Mouse (Mus musculus): ENCODE data around the gene Ankrd54. TPM values are rescaled to one million over a fixed set of nuclear protein-coding genes. Genes with fewer than 3 reads are reported as not detected.

Gene Ankrd54
- polyA plus RNA-seq, 1 experiment from 2014 or later = 22.5 TPM

DNA sequence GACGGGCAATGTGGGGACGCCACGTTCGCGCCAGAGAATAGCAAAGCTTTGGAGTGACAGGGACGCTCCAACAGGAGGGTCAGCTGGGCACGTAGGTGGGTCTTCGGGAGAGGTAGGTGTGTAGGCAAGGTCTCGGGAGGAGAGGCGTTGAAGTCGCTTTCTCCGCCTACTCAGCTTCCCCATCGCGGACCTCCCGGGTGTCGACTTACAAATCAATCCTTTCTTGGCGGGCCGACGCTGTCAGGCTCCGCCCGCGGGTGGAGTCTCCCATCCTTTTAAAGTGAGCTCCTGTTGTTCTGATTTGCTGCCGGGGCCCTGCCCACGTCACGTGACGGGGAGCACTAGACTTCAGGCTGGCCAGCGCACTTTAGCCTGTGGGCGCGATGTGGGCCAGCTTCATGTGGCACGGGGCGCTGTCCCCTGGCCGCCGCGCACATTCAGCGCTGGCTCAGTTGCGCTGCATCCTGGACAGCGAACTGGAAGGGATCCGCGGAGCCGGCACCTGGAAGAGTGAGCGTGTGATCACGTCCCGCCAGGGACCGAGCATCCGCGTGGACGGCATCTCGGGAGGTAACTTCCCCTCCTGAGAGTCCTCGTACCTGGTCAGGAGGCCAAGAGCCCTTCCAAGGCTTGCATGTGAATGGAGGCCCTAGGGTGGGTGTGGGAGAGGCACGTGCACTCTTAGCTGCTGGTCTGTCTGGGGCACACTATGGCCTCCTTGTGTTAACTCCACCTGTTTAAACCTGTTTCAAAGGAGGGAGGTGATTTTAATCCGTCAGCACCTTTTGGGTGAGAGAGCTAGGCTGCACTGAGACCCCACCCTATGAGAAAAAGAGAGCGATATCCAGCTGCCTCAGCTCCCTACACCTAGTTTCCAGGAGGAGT, 31.9 kb downstream of the Ankrd54 start:
- peak overlapping the region; percentile 94 for H3K27ac ChIP-seq (ENCODE audit: low read depth)
- H3K4me1 ChIP-seq (ENCODE audit: insufficient read depth) = peaks cover 23% of the 10 kb centered on the region
- no peaks in the 10 kb centered on the region for H3K9me3 ChIP-seq (ENCODE audit: low read length)
- H3K27me3 ChIP-seq (ENCODE audit: insufficient read depth, low read length) = peaks cover 25% of the 10 kb centered on the region
- ATAC-seq (peak; percentile 77), DNase-seq (peak; percentile 89)
- H3K36me3 ChIP-seq (replicated peaks; ENCODE audit: insufficient read depth, low read length) = no peaks in the 10 kb centered on the region; the same call in 1 of the 2 replicates
- TF ChIP-seq EP300 (IDR thresholded peaks at IDR 0.05; ENCODE audit: low read depth) = peak; percentile 34; the same call in 1 of the 2 replicates
- no peak for TF ChIP-seq CTCF (IDR thresholded peaks at IDR 0.05; ENCODE audit: low read depth)
- peak overlapping the region; percentile 89 for H3K9ac ChIP-seq (replicated peaks)
- 3% methylated on average over 48 of the region's 52 CpGs for whole genome bisulfite sequencing (ENCODE audit: insufficient replicate concordance)
- H3K4me2 ChIP-seq (ENCODE audit: low read depth, low read length) = peak overlapping the region; percentile 77
- H3K4me3 ChIP-seq (ENCODE audit: low read depth, low read length) = peak overlapping the region; percentile 64

DNA sequence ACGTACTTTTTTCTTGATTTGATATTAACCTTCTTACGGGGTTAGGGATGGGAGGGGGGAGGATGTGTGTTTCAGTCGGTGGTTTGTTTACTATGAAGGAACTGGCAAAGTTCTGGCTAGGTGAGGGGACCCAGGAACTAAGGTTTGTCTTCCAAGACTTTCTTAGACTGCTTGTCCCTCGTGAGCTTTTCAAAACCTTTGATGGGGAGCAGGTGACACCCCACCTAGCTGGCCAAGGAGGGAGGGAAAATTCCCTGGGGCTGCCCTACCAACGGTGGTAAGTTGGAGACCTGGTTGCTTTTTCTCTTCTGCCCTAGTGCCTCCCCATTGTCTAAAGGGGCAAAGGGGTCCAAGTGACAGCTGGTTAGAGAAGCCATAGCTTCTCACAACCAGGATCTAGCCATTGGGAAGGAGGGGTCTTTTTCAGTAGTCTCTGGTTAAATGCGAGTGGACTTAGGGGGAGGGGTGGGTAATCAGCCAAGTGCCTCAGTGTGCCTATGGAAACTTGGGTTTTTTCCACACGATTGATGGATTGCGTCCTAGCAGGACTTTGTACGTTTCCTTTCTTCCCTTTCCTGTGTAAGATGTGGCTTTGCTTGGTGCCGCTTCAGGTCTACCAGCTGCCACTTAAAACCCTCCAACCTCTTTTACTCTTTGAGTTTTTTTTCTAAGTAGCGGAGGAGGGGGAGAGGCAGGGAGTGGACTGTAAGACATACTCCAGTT, 33.0 kb downstream of the Ankrd54 start:
- H3K4me1 ChIP-seq (ENCODE audit: insufficient read depth) = peaks cover 25% of the 10 kb centered on the region
- peak overlapping the region; percentile 64 for H3K4me3 ChIP-seq (ENCODE audit: low read depth, low read length)
- H3K36me3 ChIP-seq (replicated peaks; ENCODE audit: insufficient read depth, low read length) = no peaks in the 10 kb centered on the region; the same call in 1 of the 2 replicates
- DNase-seq = no peak
- H3K27me3 ChIP-seq (ENCODE audit: insufficient read depth, low read length) = peaks cover 25% of the 10 kb centered on the region
- peak overlapping the region; percentile 94 for H3K27ac ChIP-seq (ENCODE audit: low read depth)
- H3K9ac ChIP-seq (replicated peaks) = peak overlapping the region; percentile 89
- no peak for ATAC-seq
- TF ChIP-seq EP300 (IDR thresholded peaks at IDR 0.05; ENCODE audit: low read depth) = no peak
- no peak for TF ChIP-seq CTCF (IDR thresholded peaks at IDR 0.05; ENCODE audit: low read depth)
- peak overlapping the region; percentile 77 for H3K4me2 ChIP-seq (ENCODE audit: low read depth, low read length)
- WGBS (ENCODE audit: insufficient replicate concordance) = 10% methylated on average over 11 of the region's 11 CpGs
- H3K9me3 ChIP-seq (ENCODE audit: low read length) = no peaks in the 10 kb centered on the region

DNA sequence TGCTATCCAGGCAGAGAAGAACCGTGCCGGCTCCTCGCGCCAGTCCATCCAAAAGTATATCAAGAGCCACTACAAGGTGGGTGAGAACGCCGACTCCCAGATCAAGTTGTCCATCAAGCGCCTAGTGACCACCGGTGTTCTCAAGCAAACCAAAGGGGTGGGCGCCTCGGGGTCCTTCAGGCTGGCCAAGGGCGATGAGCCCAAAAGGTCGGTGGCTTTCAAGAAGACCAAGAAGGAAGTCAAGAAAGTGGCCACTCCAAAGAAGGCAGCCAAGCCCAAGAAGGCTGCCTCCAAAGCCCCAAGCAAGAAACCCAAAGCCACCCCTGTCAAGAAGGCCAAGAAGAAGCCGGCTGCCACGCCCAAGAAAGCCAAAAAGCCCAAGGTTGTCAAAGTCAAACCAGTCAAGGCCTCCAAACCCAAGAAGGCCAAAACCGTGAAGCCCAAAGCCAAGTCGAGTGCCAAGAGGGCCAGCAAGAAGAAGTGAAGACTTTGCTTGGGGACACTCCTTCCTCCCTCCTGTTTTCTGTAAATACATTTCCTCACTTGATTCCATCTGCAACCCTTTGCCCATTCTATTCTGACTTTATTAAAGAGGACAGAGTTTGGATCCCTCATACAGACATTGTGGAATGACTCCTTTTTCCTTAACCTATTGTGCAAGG, 33.7 kb downstream of the Ankrd54 start:
- WGBS (ENCODE audit: insufficient replicate concordance) = 26% methylated on average over 16 of the region's 16 CpGs
- Histone ChIP-seq H3K36me3 (replicated peaks; ENCODE audit: insufficient read depth, low read length) (no peaks in the 10 kb centered on the region), H3K27me3 (ENCODE audit: insufficient read depth, low read length) (peaks cover 25% of the 10 kb centered on the region), H3K27ac (ENCODE audit: low read depth) (peak overlapping the region; percentile 94), H3K4me2 (ENCODE audit: low read depth, low read length) (peak overlapping the region; percentile 77), H3K9ac (replicated peaks) (peak overlapping the region; percentile 89), H3K4me3 (ENCODE audit: low read depth, low read length) (peak overlapping the region; percentile 64), H3K4me1 (ENCODE audit: insufficient read depth) (peaks cover 25% of the 10 kb centered on the region), H3K9me3 (ENCODE audit: low read length) (no peaks in the 10 kb centered on the region)
- DNase-seq = no peak
- no peak for ATAC-seq
- TF ChIP-seq EP300 (IDR thresholded peaks at IDR 0.05; ENCODE audit: low read depth) = no peak
- TF ChIP-seq CTCF (IDR thresholded peaks at IDR 0.05; ENCODE audit: low read depth) = no peak

DNA sequence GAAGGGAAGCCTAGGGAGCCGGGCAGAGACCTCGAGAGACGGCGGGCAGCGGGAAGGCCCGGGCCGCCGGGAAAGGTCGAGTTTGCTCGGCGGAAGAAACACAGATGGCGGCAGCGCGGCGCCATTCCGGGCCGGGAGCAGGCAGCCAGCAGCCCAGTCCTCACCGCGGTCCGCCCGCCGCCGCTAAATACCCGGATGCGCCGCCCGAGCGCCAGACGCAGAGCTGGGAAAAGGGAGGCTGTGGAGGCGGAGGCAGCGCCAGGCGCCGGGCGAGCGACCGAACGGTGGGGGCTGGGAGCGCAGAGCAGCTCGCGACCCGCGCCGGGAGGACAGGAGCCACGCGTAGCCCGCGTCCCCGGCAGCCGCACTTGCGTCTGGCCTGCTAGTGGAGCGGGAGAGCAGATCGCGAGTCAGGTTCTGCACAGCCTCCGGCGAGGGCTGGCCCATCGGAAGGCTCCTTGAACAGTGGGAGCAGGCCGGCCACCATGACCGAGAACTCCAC, 34.4 kb downstream of the Ankrd54 start, which contains the start of gene H1f0:
Gene H1f0, plus strand, starts transcription at position 214 of the 502 bp plus-strand sequence.
- ATAC-seq (peak; percentile 60), DNase-seq (peak; percentile 93)
- Histone ChIP-seq H3K4me3 (ENCODE audit: low read depth, low read length) (peak within 1 kb of the TSS; percentile 64), H3K4me2 (ENCODE audit: low read depth, low read length) (peak within 1 kb of the TSS; percentile 77), H3K36me3 (replicated peaks; ENCODE audit: insufficient read depth, low read length) (no peaks in the 10 kb centered on the region), H3K9ac (replicated peaks) (peak within 1 kb of the TSS; percentile 89), H3K9me3 (ENCODE audit: low read length) (no peaks in the 10 kb centered on the region), H3K27me3 (ENCODE audit: insufficient read depth, low read length) (peaks cover 25% of the 10 kb centered on the region), H3K27ac (ENCODE audit: low read depth) (peak within 1 kb of the TSS; percentile 94), H3K4me1 (ENCODE audit: insufficient read depth) (peaks cover 25% of the 10 kb centered on the region)
- under 1% methylated on average over 49 of the region's 58 CpGs for WGBS (ENCODE audit: insufficient replicate concordance)
- no peak for TF ChIP-seq EP300 (IDR thresholded peaks at IDR 0.05; ENCODE audit: low read depth)
- TF ChIP-seq CTCF (IDR thresholded peaks at IDR 0.05; ENCODE audit: low read depth) = no peak

- H3K9ac ChIP-seq (replicated peaks) = peak overlapping the region; percentile 89
- H3K36me3 ChIP-seq (replicated peaks; ENCODE audit: insufficient read depth, low read length) = no peaks in the 10 kb centered on the region
- H3K27me3 ChIP-seq (ENCODE audit: insufficient read depth, low read length) = peaks cover 25% of the 10 kb centered on the region
- WGBS (ENCODE audit: insufficient replicate concordance) = 7% methylated on average over 40 of the region's 46 CpGs
- H3K4me2 ChIP-seq (ENCODE audit: low read depth, low read length) = peak overlapping the region; percentile 77
- no peaks in the 10 kb centered on the region for H3K9me3 ChIP-seq (ENCODE audit: low read length)
- H3K27ac ChIP-seq (ENCODE audit: low read depth) = peak overlapping the region; percentile 94
- peak overlapping the region; percentile 64 for H3K4me3 ChIP-seq (ENCODE audit: low read depth, low read length)
- ATAC-seq (no peak), DNase-seq (peak; percentile 49)
- no peak for TF ChIP-seq CTCF (IDR thresholded peaks at IDR 0.05; ENCODE audit: low read depth)
- H3K4me1 ChIP-seq (ENCODE audit: insufficient read depth) = peaks cover 30% of the 10 kb centered on the region
These were observed 35.1 kb downstream of the Ankrd54 start for GRCm38 (mm10) chr15:79027291-79028205.
